Mouse (Mus musculus) R1 (cell line): ENCODE data around the gene Son.

ENCODE experiments used
- DNase-seq: peaks from one replicate; pipeline ENCODE4 v3.0.0-alpha.2; 2018; ENCODE audit warnings: low read depth, low spot score

The Son gene

DNA sequence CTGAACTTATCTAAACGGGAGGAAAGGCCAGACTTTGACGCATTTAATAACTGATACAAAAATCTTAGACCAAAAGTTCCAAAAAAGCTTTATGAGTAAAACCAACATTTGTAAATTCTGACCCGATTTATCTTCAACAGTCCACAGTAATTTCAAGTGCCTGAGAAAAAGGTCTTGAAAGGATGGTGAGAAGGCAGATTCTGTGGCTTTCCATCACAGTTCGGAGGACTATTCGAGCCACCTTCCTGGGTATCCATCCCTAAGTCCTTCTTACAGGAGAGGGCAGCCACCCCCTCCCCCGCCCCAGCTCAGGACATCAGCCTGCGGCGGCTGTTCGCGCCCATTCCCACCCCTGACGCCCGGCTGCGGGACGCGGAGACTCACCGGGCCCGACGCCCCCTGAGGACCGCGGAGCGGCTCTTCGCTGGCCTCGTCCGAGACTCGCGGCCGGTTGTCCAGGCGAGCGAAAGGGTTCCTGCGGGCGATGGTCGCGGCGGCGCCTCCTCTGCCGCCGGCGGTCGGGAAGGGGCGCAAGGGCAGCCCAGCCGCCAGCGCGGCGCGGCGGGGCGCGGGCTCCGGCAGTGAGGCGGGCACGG is 40.8 kb downstream of the Son start:
- peak; percentile 55 for DNase-seq

- peak; percentile 86 for DNase-seq
These were observed 41.5 kb downstream of the Son start, which contains the start of gene Donson for GRCm38 (mm10) chr16:91688619-91689334. TSS of gene Donson (minus strand) at chr16:91688770.

DNA sequence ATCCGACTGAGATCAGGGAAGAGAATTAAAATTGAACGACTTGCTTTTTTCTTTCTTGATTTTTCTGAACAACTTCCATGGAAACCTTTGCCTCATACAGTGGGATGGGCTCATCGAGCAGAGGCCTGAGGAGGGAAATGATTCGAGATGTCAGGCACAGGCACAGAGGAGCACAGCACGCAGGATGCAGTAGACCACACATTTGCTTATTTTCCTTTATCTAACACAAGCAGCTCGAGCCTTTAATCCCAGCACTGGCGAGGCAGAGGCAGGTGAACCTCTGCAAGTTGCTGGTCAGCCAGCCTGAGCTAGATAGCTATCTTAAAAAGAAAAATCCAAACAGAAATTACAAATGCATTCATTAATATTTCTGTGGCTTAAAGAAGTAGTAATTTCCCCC is 42.5 kb downstream of the Son start:
- DNase-seq, result no peak

GRCm38 (mm10) chr16:91694455-91695084 is 47.3 kb downstream of the Son start:
- DNase-seq, result peak; percentile 86

- no peak for DNase-seq
These were observed 47.9 kb downstream of the Son start for GRCm38 (mm10) chr16:91695108-91695755.

DNA sequence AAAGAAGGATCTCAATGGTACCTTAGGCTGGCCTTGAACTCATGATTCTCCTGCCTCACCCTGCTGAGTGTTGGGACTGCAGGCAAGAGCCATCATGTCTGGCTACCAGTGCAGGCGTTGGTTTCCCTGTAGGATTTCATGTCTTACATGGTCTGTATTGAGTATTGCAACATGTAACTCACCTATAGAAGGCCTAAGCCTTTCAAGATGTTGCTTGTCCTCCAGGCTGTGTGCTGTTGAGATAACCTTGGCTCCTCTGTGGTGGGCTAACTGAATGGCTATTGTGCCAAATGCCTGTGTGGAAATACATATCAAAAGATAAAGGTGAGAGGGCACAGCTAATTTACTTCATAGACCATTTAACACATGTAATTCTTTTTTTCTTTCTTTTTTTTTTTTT is 51.7 kb downstream of the Son start:
- DNase-seq, result no peak

- no peak for DNase-seq
These were observed 54.6 kb downstream of the Son start for GRCm38 (mm10) chr16:91701908-91702307.

DNA sequence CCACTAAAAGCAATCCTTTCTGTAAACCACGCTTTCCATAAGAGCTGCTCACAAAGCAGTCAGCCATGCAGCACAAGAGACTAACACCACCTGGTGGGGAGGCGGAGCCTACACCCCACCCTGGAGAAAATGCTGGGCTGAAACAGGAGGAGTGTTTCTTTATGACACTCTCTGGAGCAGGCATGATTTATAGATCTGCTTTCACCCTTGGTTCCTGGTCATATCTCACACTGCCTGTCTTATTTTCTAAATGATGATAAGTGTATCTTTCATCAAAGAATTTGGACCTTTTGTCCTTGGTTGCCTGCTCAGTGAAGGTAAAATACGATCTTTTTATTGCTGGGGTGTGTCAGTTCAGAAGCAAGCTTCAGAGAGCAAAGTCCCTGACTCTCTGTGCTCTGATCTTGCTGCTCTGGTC is 55.5 kb downstream of the Son start:
- DNase-seq, result peak; percentile 43

DNA sequence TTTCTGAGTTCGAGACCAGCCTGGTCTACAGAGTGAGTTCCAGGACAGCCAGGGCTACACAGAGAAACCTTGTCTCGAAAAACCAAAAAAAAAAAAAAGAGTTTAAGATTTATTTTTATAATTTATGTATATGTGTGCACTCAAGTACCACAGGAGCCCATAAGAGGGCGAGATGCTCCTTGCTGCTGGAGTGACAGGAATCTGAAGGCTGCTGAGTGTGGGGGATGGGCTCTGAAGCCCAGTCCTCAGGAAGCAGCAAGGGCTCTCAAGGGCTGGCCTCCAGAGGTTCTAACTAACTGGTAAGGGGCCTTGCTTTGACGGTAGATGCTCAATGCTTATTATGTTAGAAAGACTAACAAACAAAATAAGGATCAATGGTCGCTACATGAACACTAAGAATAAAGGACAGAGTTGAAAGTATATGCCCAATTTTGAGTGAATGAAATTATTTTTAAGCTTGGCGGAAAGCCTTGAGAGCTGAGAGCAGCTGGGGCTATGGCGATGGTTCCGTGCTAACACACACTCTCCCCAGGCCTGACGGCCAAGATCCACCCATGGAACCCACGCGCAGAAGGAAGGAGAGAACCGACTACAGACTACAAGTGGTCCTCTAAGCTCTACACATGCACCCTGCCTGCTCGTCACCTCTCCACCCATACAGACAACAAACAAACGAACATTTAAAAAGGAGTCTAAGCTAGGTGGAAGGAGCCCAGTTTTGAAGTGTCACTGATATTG is 57.5 kb downstream of the Son start:
- DNase-seq, result no peak

- no peak for DNase-seq
These were observed 62.9 kb downstream of the Son start for GRCm38 (mm10) chr16:91710241-91710640.

GRCm38 (mm10) chr16:91716927-91717349 is 69.6 kb downstream of the Son start:
- DNase-seq, result no peak

- no peak for DNase-seq
These were observed 70.1 kb downstream of the Son start for GRCm38 (mm10) chr16:91717399-91717798.

- DNase-seq, result peak; percentile 87
These were observed 76.9 kb downstream of the Son start for GRCm38 (mm10) chr16:91724247-91724646.

GRCm38 (mm10) chr16:91727433-91727832 is 80.1 kb downstream of the Son start:
- no peak for DNase-seq

DNA sequence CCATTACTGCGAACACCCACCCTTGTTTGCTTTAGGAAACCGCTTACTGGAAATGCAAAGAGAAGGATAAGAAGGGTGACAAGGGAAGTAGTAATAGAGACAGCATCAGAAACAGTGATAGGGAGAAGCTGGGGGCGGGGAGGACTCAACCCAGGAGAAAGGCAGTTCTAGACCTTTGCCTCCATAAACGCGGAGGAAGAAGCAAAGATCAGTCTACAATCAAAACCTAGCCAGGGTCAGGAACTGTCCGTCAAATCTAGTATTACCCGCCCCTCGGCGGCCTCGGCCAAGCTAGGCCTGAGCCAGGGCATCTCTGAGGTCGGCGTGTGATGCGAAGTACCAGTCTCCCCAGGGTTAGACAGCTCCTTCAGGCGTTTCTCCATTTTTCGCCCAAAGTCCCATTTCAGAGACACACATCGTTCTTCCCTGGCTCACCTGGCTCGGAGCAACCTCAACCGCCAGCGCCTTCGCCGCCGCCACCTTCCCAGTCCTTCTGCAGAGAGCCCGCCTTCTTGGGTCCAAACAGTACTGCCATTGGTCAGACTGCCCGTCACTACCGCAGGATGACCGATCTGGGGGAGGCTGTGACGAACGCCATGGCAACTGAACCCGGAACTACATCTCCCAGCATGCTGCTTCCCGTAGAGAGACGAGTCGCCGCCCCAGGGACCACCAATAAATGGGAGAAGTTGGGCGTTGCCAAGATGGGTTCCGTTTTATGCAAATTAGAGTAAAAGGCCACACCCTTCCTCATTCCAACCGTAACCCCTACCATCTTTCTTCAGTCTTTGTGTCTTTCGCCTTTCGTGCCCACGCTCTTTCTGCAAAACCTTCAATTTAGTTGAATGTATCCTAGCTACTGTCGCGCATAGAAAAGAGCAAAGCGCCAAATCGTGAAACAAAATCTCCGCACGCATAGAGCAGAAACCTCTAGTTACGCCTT is 81.1 kb downstream of the Son start, which contains the start of gene Cryzl1:
TSS of gene Cryzl1 (minus strand) at position 853 of the 943 bp plus-strand sequence.
- peak; percentile 100 for DNase-seq
